Mouse (Mus musculus): ENCODE results near the gene H2-K1.

The H2-K1 gene

GRCm38 (mm10) chr17:33981192-33981909, 18.8 kb downstream of the H2-K1 start:
- peak; percentile 91 to 94 for DNase-seq

DNA sequence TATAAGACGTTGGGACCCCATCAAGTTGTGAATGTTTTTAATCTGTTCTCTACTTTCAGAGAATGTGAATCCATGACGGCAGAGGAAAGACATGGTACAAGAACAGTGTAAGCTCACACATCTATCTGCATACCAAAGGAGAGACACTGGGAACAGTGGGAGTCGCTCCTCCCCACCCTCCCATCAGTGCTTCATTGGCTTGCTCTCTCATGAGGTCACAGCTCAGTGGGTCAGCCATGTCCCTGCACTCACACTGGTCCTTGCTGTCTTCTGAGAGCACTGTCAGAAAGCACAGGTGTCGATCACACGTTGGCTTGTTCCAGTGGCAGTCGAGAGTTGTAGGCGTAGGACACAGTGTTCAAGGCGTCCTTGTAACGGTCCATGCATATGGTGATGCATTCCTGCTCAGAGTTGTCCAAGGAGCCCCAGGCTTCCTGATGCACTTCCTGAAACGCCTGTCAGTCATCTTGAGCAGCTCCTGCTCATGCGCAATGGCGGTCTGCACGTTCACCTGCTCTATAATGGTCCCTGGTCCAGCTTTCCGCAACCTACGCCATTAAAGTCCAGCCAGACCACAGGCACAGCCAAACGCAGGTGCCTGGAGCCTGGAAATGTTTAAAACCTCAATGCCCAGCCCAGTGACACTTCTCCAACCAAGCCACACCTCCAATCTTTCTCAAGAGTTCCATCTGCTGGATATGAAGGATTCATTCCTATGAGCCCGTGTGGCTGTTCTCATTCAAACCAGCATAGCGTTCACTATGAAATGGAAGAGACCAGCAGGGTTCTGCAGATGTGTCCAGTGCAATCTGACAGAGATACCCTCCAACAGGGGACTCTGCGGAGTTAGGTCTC, 19.7 kb downstream of the H2-K1 start:
- no peak for DNase-seq

DNA sequence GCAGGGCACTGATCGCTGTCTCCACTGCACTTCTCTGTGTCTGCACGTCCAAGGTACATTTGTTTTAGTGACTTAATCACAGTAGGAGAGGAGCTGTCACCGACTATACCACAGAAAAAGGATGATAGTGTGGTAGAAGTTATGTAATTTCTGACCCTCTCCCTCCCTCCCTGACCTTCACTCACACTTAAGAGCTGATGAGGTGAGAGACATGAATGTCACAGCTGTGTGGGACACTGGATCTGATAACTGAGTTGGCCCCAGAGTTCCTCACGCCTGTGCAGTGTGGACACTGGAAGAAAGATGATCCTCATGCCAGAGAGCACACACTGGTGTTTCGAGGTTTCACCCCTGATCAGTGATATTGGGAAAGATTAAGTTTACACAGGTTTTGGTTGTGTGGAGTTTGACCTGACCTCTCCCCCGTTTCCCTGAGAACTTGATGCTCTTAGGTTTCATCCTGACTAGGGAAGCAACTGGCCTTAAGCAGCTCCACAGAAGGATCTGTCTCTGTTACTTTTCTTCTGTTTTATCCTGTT, 20.6 kb downstream of the H2-K1 start:
- no peak for DNase-seq

- peak; percentile 48 to 62 for DNase-seq
These were observed 21.5 kb downstream of the H2-K1 start for GRCm38 (mm10) chr17:33978631-33979031.

- DNase-seq = no peak
These were observed 22.1 kb downstream of the H2-K1 start for GRCm38 (mm10) chr17:33977861-33978557.

DNA sequence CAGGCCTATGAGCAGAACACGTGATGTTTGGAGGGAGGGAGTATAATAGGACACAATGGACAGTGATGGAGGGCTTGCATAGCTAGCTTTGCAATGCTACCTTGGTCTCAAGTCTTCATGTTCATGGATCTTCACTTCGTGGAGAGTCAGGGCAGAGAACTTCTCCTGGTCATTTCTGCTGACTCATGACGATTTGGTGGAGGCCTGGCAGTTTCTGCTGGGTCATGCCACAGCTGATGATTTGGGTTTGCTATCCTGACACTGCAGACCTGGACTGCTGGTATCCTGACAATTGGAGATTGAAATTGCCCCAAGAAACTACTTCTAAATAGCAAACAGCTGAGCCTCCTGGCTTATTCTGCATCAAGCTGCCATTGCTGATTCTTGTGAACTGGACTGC, 26.6 kb downstream of the H2-K1 start:
- no peak for DNase-seq

DNA sequence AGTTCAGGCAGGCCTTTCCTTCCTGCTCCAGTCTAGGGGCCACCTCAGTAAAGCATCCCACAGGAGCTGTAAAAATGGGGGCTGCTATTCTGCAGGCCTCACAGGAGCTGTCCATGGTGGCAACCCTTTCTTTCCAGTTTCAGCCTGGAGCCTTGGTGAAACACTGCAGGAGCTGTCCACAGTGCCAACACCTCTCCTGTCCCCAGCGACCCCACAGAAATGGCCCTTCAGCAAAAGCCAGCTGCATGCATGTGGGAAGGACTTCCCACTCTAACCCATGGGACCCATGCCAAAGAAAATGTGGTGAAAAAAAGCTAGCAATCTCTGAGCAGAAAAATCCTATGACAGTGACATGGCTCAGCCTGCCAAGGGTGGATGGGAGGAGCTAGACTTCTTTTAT, 27.5 kb downstream of the H2-K1 start:
- DNase-seq = no peak

GRCm38 (mm10) chr17:33969394-33969793, 30.8 kb downstream of the H2-K1 start:
- peak in 1 of 2 experiments; percentile 29 for DNase-seq

DNA sequence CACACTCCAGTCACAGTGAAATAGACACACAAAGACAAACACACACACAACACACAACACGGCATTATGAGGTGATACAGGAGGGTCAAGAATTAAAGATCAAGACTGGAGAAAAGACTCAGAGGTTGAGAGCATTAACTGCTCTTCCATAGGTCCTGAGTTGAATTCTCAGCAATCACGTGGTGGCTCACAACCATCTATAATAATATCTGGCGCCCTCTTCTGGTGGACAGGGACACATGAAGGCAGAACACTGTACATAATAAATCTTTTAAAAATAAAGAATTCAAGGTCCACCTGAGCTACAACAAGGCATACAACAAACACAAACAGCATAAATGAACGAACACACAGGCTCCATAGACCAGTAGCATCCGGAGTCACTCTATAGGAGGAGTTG, 31.2 kb downstream of the H2-K1 start:
- DNase-seq = peak; percentile 62 to 85

GRCm38 (mm10) chr17:33968489-33968888, 31.7 kb downstream of the H2-K1 start:
- peak; percentile 87 to 89 for DNase-seq

DNA sequence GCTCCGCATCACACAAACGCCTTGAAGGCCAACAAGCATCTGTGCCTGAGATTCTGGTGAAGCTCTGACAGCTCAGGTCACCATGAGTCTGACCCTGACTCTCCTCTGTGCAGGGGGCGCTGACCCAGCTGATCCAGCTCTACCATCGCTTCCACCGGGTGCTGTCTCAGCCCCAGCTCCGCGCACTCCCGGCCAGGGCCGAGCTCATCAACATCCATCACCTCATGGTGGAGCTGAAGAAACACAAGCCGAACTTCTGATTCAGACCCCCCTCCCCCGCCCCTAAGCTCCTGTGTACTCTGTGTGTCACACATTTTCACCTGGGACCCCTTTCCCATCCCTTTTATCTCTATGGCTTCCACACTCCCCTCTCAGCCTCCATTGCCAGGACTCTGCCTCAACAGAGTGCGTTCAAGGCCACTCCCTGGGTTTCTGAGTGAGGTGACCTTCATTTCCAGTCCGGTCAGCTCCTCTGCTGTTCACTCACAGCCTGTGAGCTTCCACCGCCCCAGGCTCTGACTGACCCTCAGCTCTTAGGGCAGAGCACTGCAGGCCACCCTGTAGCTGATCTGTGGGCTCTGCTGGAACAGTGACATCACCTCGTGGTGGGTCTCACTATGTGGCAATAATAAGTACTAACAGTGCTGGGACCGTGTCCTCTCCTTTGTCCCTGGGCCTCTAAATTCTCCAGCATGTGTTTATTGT, 34.1 kb downstream of the H2-K1 start:
- DNase-seq = no peak

DNA sequence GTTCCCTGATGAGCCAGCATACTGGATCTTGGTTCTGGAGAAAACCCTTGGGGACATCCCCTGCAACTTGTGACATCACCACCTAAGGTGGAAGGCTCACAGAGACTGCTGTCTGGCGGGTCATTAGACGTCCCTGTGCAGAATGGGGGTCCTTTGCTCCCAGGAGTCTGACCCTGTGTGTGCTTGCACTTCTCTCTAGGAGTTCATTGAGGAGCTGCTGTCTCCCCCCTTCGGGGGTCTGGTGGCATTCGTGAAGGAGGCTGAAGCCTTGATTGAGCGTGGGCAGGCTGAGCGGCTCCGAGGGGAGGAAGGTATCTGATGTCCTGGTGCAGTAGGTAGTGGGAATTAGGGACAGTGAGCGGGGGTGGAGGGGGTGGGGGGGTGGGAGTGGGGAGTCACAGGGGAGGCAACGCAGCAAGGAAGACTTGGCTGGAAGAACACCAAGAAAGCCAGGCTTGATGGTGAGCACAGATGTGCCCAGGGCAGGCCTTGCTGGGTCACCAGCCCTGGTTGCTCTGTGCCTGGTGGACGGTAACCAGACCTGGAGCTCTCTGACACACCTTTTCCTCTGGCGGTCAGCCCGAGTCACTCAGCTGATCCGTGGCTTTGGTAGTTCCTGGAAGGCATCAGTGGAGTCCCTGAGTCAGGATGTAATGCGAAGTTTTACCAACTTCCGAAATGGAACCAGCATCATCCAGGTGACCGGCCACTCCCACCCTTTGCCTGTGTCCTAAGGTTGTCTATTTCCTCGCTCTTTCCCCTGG, 34.9 kb downstream of the H2-K1 start:
- DNase-seq = no peak

GRCm38 (mm10) chr17:33962876-33963275, 37.3 kb downstream of the H2-K1 start:
- DNase-seq = no peak

- DNase-seq = no peak
These were observed 40.2 kb downstream of the H2-K1 start for GRCm38 (mm10) chr17:33959948-33960347.

DNA sequence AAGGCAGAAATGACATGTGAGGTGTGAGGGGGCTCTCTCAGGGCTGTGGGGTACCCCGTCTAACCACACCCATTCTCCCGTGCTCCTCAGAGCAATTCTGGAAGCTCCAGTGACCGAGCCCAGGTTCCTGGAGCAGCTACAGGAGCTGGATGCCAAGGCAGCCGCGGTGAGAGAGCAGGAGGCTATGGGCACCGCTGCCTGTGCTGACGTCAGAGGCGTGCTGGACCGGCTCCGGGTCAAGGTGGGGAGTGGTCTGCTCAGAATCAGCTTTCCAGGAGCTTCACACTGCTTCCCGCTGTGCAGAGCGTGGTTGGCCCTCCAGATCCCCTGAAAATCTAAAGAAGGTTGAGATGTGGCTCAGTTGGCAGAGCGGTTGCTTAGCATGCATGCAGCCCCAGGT, 41.0 kb downstream of the H2-K1 start:
- no peak for DNase-seq

DNA sequence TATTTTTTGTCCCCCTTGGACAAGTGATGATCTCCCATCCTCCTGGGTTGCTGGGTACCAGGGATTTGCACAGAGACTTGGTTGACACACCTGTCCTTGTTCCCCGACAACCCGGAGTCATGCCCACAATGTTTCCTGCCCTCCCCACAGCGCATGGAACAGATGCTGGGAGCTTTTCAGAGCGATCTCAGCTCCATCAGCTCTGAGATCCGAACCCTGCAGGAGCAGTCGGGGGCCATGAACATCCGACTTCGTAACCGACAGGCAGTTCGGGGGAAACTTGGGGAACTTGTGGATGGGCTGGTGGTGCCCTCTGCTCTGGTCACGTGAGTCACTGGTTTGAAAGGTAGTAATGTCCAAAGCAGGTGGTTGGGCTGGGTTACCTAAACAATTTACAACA, 41.7 kb downstream of the H2-K1 start:
- DNase-seq = no peak

DNA sequence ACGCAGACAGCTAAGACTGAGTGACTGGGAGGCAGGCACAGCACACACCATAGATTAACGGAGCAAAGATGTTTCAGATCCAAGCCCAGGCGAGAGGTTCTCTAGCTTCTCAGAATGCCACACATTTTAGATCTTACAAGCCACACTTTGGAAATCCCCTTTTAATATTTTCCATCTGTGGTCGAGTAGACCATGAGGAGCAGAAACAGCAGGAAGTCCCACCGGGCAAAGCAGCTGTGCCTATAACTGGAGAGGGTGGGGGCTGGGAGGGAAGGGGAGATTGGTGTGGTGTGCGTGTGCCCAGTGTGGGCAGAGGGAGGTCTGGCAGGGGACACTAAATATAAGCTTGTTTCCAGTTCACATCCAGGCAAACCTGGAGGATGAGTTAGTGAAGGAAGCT, 42.7 kb downstream of the H2-K1 start:
- DNase-seq = no peak

- no peak for DNase-seq
These were observed 43.8 kb downstream of the H2-K1 start for GRCm38 (mm10) chr17:33956336-33956735.

DNA sequence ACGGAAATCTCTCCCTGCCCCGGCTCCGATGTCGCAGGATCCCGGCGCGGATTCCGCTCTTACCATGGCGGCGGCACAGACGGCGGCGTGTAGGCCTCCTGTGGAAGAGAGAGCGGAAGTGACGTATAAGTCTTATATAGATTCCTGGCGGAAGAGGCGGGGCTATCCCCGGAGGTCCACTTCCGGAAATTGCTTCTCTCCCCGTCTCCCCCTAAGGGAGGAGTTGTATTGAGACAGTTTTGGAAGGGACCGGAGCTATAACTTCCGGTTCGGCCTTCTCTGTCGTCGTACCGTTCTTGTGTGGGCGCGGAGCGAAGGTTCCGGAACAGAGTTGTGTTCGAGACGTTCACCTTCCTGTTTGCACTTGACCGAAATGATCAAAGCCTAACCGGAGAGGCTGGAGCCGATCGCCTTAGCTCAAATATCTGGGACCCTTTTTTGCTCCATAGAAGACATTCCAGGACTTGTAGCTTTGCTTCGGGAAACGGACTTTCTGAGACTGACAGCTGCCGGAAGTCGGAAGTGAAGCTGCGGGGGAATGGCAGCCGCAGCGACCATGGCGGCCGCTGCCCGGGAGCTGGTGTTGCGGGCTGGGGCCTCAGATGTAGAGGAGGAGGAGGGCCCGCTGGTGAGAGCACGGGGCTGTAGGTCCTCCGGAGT, 44.5 kb downstream of the H2-K1 start, which contains the start of the genes Vps52 and Rps18:
Gene Vps52, plus strand, starts transcription at position 258 of the 660 bp plus-strand sequence.
Gene Rps18, minus strand, starts transcription at position 447 of the 660 bp plus-strand sequence.
- peak; percentile 97 to 99 for DNase-seq

DNA sequence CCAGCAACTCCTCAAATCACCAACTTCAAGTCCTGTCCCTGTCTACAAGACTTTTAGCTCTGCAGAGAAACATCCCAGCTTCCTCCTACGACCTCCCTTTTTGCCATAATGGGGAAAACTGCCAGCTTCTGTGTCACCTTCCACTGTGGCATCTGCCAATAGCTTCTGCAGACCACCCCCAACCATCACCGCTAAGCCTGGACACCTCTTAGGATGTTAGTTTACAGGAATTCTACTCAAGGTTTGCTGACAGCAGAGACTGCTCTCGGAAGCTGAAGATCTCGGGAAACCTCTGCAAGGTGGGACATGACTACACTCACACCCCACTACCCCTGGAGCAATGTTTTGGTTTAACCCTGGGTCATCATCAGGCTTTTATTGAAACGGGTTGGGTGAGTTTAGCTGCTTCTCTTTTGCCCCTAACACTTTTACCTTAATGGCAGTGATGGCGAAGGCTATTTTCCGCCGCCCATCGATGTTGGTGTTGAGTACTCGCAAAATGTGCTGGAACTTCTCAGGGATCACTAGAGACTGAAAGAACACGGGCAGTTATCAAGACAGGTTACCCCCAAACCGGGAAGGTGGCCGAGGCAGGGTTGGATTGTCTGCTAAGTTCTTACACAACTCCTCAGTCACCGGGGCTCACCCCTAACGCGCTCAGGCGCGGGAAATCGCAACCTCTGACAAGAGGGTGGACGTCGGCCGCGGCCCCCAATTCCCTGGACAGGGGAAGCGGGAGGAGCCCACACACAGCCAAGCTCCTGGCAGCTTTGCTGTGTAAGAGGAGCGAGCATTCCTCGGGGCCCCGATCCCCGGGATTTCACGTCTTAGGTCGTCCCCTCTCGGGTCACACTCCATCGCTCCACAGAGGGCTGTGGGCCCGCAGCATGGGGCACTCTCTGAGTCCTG, 45.2 kb downstream of the H2-K1 start:
- no peak for DNase-seq

Data from cerebellum, postnatal 10 days (tissue).